Comparison of ENCODE assay signal across 8 mouse cellular contexts in the genomic region with DNA sequence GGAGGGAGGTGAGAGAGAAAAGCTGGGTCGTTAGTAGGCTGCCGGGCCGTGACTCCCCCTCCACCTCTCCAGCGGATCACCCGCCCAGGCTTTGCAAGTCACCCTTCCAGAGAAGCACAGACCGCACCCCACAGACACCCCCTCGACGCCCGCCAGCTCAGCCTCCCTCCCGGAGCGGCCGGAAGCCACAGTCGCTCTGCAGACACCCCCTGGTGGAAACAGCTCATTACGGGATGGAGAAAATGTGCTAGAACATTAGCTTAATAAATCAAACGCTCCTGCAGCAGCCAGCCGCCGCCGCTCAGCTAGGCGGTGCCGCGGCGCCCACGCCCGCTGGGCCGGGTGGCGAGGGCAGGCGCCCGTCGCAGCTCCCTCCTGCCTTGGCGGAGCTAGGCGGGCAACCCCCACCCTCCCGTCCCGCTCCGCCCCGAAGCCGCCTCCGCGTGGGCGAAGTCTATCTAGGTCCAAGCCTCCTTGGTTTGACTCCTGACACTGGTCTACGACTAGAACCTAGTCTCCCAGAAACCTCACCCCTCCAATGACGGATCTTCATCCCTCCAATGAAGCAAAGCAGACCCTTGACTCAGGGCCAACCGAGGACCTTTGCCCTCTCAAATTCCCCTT. TPM values are rescaled to one million over a fixed set of nuclear protein-coding genes. Genes with fewer than 3 reads are reported as not detected.
DNase-seq lines count a peak whose midpoint lies in the region; ATAC-seq and TF ChIP-seq lines count a peak whose summit lies in the region.

No protein-coding gene starts in this region.

- H3K36me3 ChIP-seq in hindbrain, embryonic 14.5 days (replicated peaks; ENCODE audit: control insufficient read depth, insufficient read depth): no peaks in the 10 kb centered on the region

- peak overlapping the region; percentile 32 for H3K4me3 ChIP-seq in hindbrain, embryonic 14.5 days (replicated peaks; ENCODE audit: low read length)

- peak; percentile 82 for DNase-seq in Patski (ENCODE audit: low read depth, low spot score)
- peak; percentile 37 to 47 for DNase-seq in cerebellum, postnatal 36 days
- DNase-seq in frontal cortex, postnatal 36 days (ENCODE audit: low spot score in 2 of 2): peak; percentile 66 to 72
- peak; percentile 56 for DNase-seq in hindbrain, embryonic 14.5 days (ENCODE audit: low spot score)
- peak; percentile 56 to 71 for DNase-seq in left cerebral cortex, adult 18-20 months (ENCODE audit: low spot score in 2 of 2)
- DNase-seq in lung, postnatal 36 days: peak; percentile 77
- DNase-seq in retina, postnatal 1 day: peak; percentile 83
- DNase-seq in thymus, postnatal 4 days: peak; percentile 92

- POLR2A ChIA-PET in Patski (lab: Charles Lee): interaction anchor here (0.5 to 1.1 kb wide), 2 partner anchors 9 to 252 kb away, joined by 3 read pairs; no protein-coding TSS in a partner anchor

- TF ChIP-seq CTCF in Patski (IDR thresholded peaks at IDR 0.05): peak; percentile 74

- H3K9ac ChIP-seq in hindbrain, embryonic 14.5 days: peak overlapping the region; percentile 61

- no peaks in the 10 kb centered on the region for H3K27me3 ChIP-seq in Patski
- no peaks in the 10 kb centered on the region for H3K27me3 ChIP-seq in hindbrain, embryonic 14.5 days (ENCODE audit: control insufficient read depth, insufficient read depth, low read length)

- peak overlapping the region; percentile 77 for H3K4me2 ChIP-seq in hindbrain, embryonic 14.5 days (replicated peaks)

- peak; percentile 91 for ATAC-seq in Patski
- peak; percentile 82 for ATAC-seq in hindbrain, embryonic 14.5 days (ENCODE audit: low FRiP score)

- no peaks in the 10 kb centered on the region for H3K9me3 ChIP-seq in hindbrain, embryonic 14.5 days (ENCODE audit: control insufficient read depth, low read length)

- in situ Hi-C loops in Patski (cut with MboI; ENCODE audit: low pct_unique_long_range_greater_than_20kb): no loop called here

- WGBS in hindbrain, embryonic 14.5 days: under 1% methylated on average over 42 of the region's 42 CpGs

- peak overlapping the region; percentile 76 for H3K27ac ChIP-seq in hindbrain, embryonic 14.5 days

- CTCF ChIA-PET in Patski (lab: Charles Lee): interaction anchor here (1.0 to 1.5 kb wide), 3 partner anchors 11 to 79 kb away, joined by 4 read pairs; no protein-coding TSS in a partner anchor

- H3K4me1 ChIP-seq in hindbrain, embryonic 14.5 days (replicated peaks; ENCODE audit: control insufficient read depth, insufficient read depth, low read length): peaks cover 20% of the 10 kb centered on the region

RNA-seq across cellular contexts. Expression of gene Acot11, which starts 23.1 kb away (rescaled TPM):
- polyA plus RNA-seq in Patski (2021): 0.23 TPM
- 2.0 and 2.1 TPM in 2 replicates for polyA plus RNA-seq in hindbrain, embryonic 14.5 days (2014; fragmentation: Nextera tagmentation; extraction: Ambion mirVana)
- total RNA-seq in left cerebral cortex, adult 18-20 months (2021): 10 to 100 TPM; 35.0 to 57.5 TPM

Comparison
In these comparisons a context has a peak if more than half of its experiments do, and no peak if none do; other contexts are left out.
1. Peak in every context shown above with its lines: DNase-seq, ATAC-seq, H3K4me3 ChIP-seq and H3K27ac ChIP-seq.
2. DNase-seq: peak in every context shown above with its lines; median percentile 92 in thymus, postnatal 4 days; 83 in retina, postnatal 1 day; 82 in Patski; 77 in lung, postnatal 36 days; 69 in frontal cortex, postnatal 36 days; 64 in left cerebral cortex, adult 18-20 months; 56 in hindbrain, embryonic 14.5 days; 42 in cerebellum, postnatal 36 days.